Comparison of ENCODE assay signal across 12 mouse cellular contexts in genomic region chr3:138197556-138197955, GRCm38 (mm10). TPM values are rescaled to one million over a fixed set of nuclear protein-coding genes. Genes with fewer than 3 reads are reported as not detected.
DNase-seq lines count a peak whose midpoint lies in the region; ATAC-seq and TF ChIP-seq lines count a peak whose summit lies in the region.
"Had no signal": no experiment of that assay in that cellular context is flagged by ENCODE, and none has a peak within 500 bp of the region (broad histone marks: within the 10 kb centered on the region; RNA-seq: fewer than 3 reads in every experiment).

No protein-coding gene starts in this region.

- intact Hi-C loops in heart, postnatal 25 days (cut with DNase I): no loop called here

- WGBS in lung, embryonic 16.5 days: 52% methylated on average over 9 of the region's 9 CpGs
- 58% methylated on average over 9 of the region's 9 CpGs for WGBS in embryonic facial prominence, embryonic 13.5 days
- WGBS in midbrain, postnatal 0 days: 61% methylated on average over 9 of the region's 9 CpGs

- no peak overlapping the region for H3K4me2 ChIP-seq in lung, embryonic 16.5 days (ENCODE audit: low read depth, low read length)
- H3K4me2 ChIP-seq in embryonic facial prominence, embryonic 13.5 days: peak overlapping the region; percentile 42; the same call in 1 of the 2 replicates
- H3K4me2 ChIP-seq in midbrain, postnatal 0 days (ENCODE audit: low read depth, low read length, poor library complexity, severe bottlenecking): no peak overlapping the region

- no peaks in the 10 kb centered on the region for H3K27me3 ChIP-seq in lung, embryonic 16.5 days (ENCODE audit: control insufficient read depth, insufficient read depth, low read depth, low read length)
- no peaks in the 10 kb centered on the region for H3K27me3 ChIP-seq in embryonic facial prominence, embryonic 13.5 days
- no peaks in the 10 kb centered on the region for H3K27me3 ChIP-seq in midbrain, postnatal 0 days (ENCODE audit: insufficient read depth, low read length)

- H3K27ac ChIP-seq in lung, embryonic 16.5 days (ENCODE audit: low read length): no peak overlapping the region
- H3K27ac ChIP-seq in embryonic facial prominence, embryonic 13.5 days: no peak overlapping the region
- no peak overlapping the region for H3K27ac ChIP-seq in midbrain, postnatal 0 days (ENCODE audit: low read depth, low read length)
- H3K27ac ChIP-seq: layer of hippocampus, adult 2 months had no signal

- no peak overlapping the region for H3K4me3 ChIP-seq in lung, embryonic 16.5 days (ENCODE audit: low read length)
- no peak overlapping the region for H3K4me3 ChIP-seq in embryonic facial prominence, embryonic 13.5 days
- H3K4me3 ChIP-seq in midbrain, postnatal 0 days (ENCODE audit: low read depth, low read length): no peak overlapping the region

- peak; percentile 64 for DNase-seq in heart, adult 11 months
- DNase-seq in heart, postnatal 25 days (ENCODE audit: low spot score): no peak
- DNase-seq in lung, postnatal 36 days: no peak
- DNase-seq in midbrain, postnatal 0 days (ENCODE audit: low spot score): no peak
- DNase-seq in layer of hippocampus, adult 9-11 months: no peak

- peak; percentile 45; the same call in 1 of the 2 replicates for ATAC-seq in lung, embryonic 16.5 days (ENCODE audit: low read depth)
- no peak for ATAC-seq in embryonic facial prominence, embryonic 13.5 days (ENCODE audit: insufficient number of reproducible peaks, insufficient read depth, low FRiP score, low TSS enrichment, low read depth)
- 0 out of 2 replicates have a peak, but pooled peaks have one; percentile 17 for ATAC-seq in midbrain, postnatal 0 days (ENCODE audit: low FRiP score)

- H3K4me1 ChIP-seq in lung, embryonic 16.5 days (replicated peaks; ENCODE audit: control insufficient read depth, insufficient read depth, low read length): no peaks in the 10 kb centered on the region
- peaks cover 4% of the 10 kb centered on the region; the same call in 1 of the 2 replicates for H3K4me1 ChIP-seq in embryonic facial prominence, embryonic 13.5 days
- H3K4me1 ChIP-seq in midbrain, postnatal 0 days (ENCODE audit: insufficient read depth, low read length): no peaks in the 10 kb centered on the region

- no peak overlapping the region for H3K9ac ChIP-seq in lung, embryonic 16.5 days (ENCODE audit: low read length)
- H3K9ac ChIP-seq in embryonic facial prominence, embryonic 13.5 days: no peak overlapping the region
- H3K9ac ChIP-seq in midbrain, postnatal 0 days (replicated peaks; ENCODE audit: low read length, poor library complexity, severe bottlenecking): 0 out of 2 replicates have a peak overlapping the region, but pooled peaks have one; percentile 24

- H3K36me3 ChIP-seq in lung, embryonic 16.5 days (ENCODE audit: control insufficient read depth, insufficient read depth, low read length): no peaks in the 10 kb centered on the region
- H3K36me3 ChIP-seq in embryonic facial prominence, embryonic 13.5 days: no peaks in the 10 kb centered on the region
- no peaks in the 10 kb centered on the region for H3K36me3 ChIP-seq in midbrain, postnatal 0 days (ENCODE audit: insufficient read depth, low read length)

- TF ChIP-seq CTCF in midbrain, postnatal 0 days (IDR thresholded peaks at IDR 0.05): no peak

- no peaks in the 10 kb centered on the region for H3K9me3 ChIP-seq in lung, embryonic 16.5 days (ENCODE audit: control insufficient read depth, low read length)
- H3K9me3 ChIP-seq in embryonic facial prominence, embryonic 13.5 days: no peaks in the 10 kb centered on the region
- no peaks in the 10 kb centered on the region for H3K9me3 ChIP-seq in midbrain, postnatal 0 days (ENCODE audit: low read length)

RNA-seq across cellular contexts. Expression of gene 4930579F01Rik, which starts 3.9 kb away (rescaled TPM):
- total RNA-seq in heart, postnatal 25 days (2021): not detected
- polyA plus RNA-seq in lung, embryonic 16.5 days (2015; fragmentation: Nextera tagmentation; extraction: Ambion mirVana): 0.15 TPM in 1 of 2 replicates, not detected in the other
- 0.74 and 0.81 TPM in 2 replicates for polyA plus RNA-seq in embryonic facial prominence, embryonic 13.5 days (2015; fragmentation: Nextera tagmentation; extraction: Ambion mirVana)
- not detected in 2 replicates for total RNA-seq in midbrain, postnatal 0 days (2014; rRNA removed)
- not detected in 2 replicates for polyA plus RNA-seq in midbrain, postnatal 0 days (2015; fragmentation: Nextera tagmentation; extraction: Ambion mirVana)
- total RNA-seq: ES-E14; gastrocnemius, adult 18-20 months; layer of hippocampus, adult 2 months had no signal
- polyA plus RNA-seq: limb, embryonic 11.5 days; lung, adult 2 months had no signal

RNA-seq across cellular contexts. Expression of gene Adh7, which starts 20.0 kb away (rescaled TPM):
- under 1 TPM; 0.08 to 0.14 TPM for total RNA-seq in heart, postnatal 25 days (2021)
- 0.50 and 1.5 TPM in 2 replicates for polyA plus RNA-seq in lung, embryonic 16.5 days (2015; fragmentation: Nextera tagmentation; extraction: Ambion mirVana)
- polyA plus RNA-seq in embryonic facial prominence, embryonic 13.5 days (2015; fragmentation: Nextera tagmentation; extraction: Ambion mirVana): 3.1 and 3.6 TPM in 2 replicates
- total RNA-seq in midbrain, postnatal 0 days (2014; rRNA removed): 0.99 and 3.2 TPM in 2 replicates
- polyA plus RNA-seq in midbrain, postnatal 0 days (2015; fragmentation: Nextera tagmentation; extraction: Ambion mirVana): 1.5 and 2.0 TPM in 2 replicates
- polyA plus RNA-seq: limb, embryonic 11.5 days had no signal

RNA-seq across cellular contexts. Expression of gene Mttp, which starts 52.8 kb away (rescaled TPM):
- total RNA-seq in heart, postnatal 25 days (2021): 1 to 10 TPM; 4.8 to 5.9 TPM
- 8.6 and 9.1 TPM in 2 replicates for polyA plus RNA-seq in lung, embryonic 16.5 days (2015; fragmentation: Nextera tagmentation; extraction: Ambion mirVana)
- polyA plus RNA-seq in embryonic facial prominence, embryonic 13.5 days (2015; fragmentation: Nextera tagmentation; extraction: Ambion mirVana): 8.7 and 13.3 TPM in 2 replicates
- 4.9 and 8.1 TPM in 2 replicates for total RNA-seq in midbrain, postnatal 0 days (2014; rRNA removed)
- 6.1 and 6.7 TPM in 2 replicates for polyA plus RNA-seq in midbrain, postnatal 0 days (2015; fragmentation: Nextera tagmentation; extraction: Ambion mirVana)

RNA-seq across cellular contexts. Expression of gene Trmt10a, which starts 54.3 kb away (rescaled TPM):
- 1 to 10 TPM; 2.3 to 2.5 TPM for total RNA-seq in heart, postnatal 25 days (2021)
- polyA plus RNA-seq in lung, embryonic 16.5 days (2015; fragmentation: Nextera tagmentation; extraction: Ambion mirVana): 9.9 and 11.4 TPM in 2 replicates
- polyA plus RNA-seq in embryonic facial prominence, embryonic 13.5 days (2015; fragmentation: Nextera tagmentation; extraction: Ambion mirVana): 12.4 and 14.0 TPM in 2 replicates
- 2.5 and 5.3 TPM in 2 replicates for total RNA-seq in midbrain, postnatal 0 days (2014; rRNA removed)
- 8.4 and 9.5 TPM in 2 replicates for polyA plus RNA-seq in midbrain, postnatal 0 days (2015; fragmentation: Nextera tagmentation; extraction: Ambion mirVana)
